Mouse (Mus musculus): ENCODE results near the gene Kif7.

Kif7 gene

GRCm38 (mm10) chr7:79715187-79715981 lies at the start of gene Kif7:
Gene Kif7 (minus strand): TSS chr7:79715720.
- DNase-seq = no peak

GRCm38 (mm10) chr7:79762106-79762505 lies 46.6 kb upstream of the Kif7 start:
- DNase-seq = no peak

- no peak for DNase-seq
Measured at GRCm38 (mm10) chr7:79761124-79761876, 45.8 kb upstream of the Kif7 start.

GRCm38 (mm10) chr7:79759766-79760165 lies 44.2 kb upstream of the Kif7 start:
- DNase-seq = no peak

- no peak for DNase-seq
Measured at GRCm38 (mm10) chr7:79758176-79758575, 42.7 kb upstream of the Kif7 start.

GRCm38 (mm10) chr7:79756334-79756733 lies 40.8 kb upstream of the Kif7 start:
- no peak for DNase-seq

GRCm38 (mm10) chr7:79749511-79749910 lies 34.0 kb upstream of the Kif7 start:
- no peak for DNase-seq

GRCm38 (mm10) chr7:79747659-79748058 lies 32.1 kb upstream of the Kif7 start:
- no peak for DNase-seq

- DNase-seq = no peak
Measured at GRCm38 (mm10) chr7:79744585-79744984, 29.1 kb upstream of the Kif7 start.

GRCm38 (mm10) chr7:79744051-79744450 lies 28.5 kb upstream of the Kif7 start:
- DNase-seq = no peak

GRCm38 (mm10) chr7:79742659-79743536 lies 27.4 kb upstream of the Kif7 start, which contains the start of the genes Pex11a and Wdr93:
Gene Pex11a (minus strand): TSS chr7:79743131.
Gene Wdr93 (plus strand): TSS chr7:79743163.
- peak; percentile 72 for DNase-seq

GRCm38 (mm10) chr7:79742277-79742658 lies 26.7 kb upstream of the Kif7 start:
- no peak for DNase-seq

- no peak for DNase-seq
Measured at GRCm38 (mm10) chr7:79740279-79740678, 24.8 kb upstream of the Kif7 start.

- DNase-seq = no peak
Measured at GRCm38 (mm10) chr7:79738913-79739312, 23.4 kb upstream of the Kif7 start.

- DNase-seq = no peak
Measured at GRCm38 (mm10) chr7:79736511-79736910, 21.0 kb upstream of the Kif7 start.

- no peak for DNase-seq
Measured at GRCm38 (mm10) chr7:79734563-79734962, 19.0 kb upstream of the Kif7 start.

GRCm38 (mm10) chr7:79732622-79733021 lies 17.1 kb upstream of the Kif7 start, which contains the start of gene Plin1:
Gene Plin1 (minus strand): TSS chr7:79732903.
- no peak for DNase-seq

GRCm38 (mm10) chr7:79731438-79731837 lies 15.9 kb upstream of the Kif7 start:
- no peak for DNase-seq

- DNase-seq = no peak
Measured at GRCm38 (mm10) chr7:79729743-79730370, 14.3 kb upstream of the Kif7 start.

GRCm38 (mm10) chr7:79729169-79729568 lies 13.6 kb upstream of the Kif7 start:
- DNase-seq = no peak

GRCm38 (mm10) chr7:79728219-79728618 lies 12.7 kb upstream of the Kif7 start:
- no peak for DNase-seq

GRCm38 (mm10) chr7:79727091-79727490 lies 11.6 kb upstream of the Kif7 start:
- no peak for DNase-seq

Measured in cerebellum, adult 9-10 months (tissue).